Mouse (Mus musculus): ENCODE measurements at regions not wholly inside any gene's neighbourhood (a gene's known extent, or its start where the extent isn't known, plus 50 kb on each side); places are given as distances from the start of the nearest gene placed in this dataset.
"Not testable (repeated sequence)": the region's sequence is repeated elsewhere in the genome, so short reads cannot be mapped to it uniquely, and the experiment has no call there.

- H3K27me3 ChIP-seq (ENCODE audit: control insufficient read depth, insufficient read depth, low read length): no peaks in the 10 kb centered on the region
- DNase-seq (ENCODE audit: low spot score, missing footprints): no peak
- 82% methylated on average over 2 of the region's 2 CpGs for WGBS
- H3K36me3 ChIP-seq (ENCODE audit: control insufficient read depth, insufficient read depth, low read length): no peaks in the 10 kb centered on the region
- H3K4me2 ChIP-seq: no peak overlapping the region
- no peak overlapping the region for H3K9ac ChIP-seq (ENCODE audit: low read length)
- no peak overlapping the region for H3K4me3 ChIP-seq (ENCODE audit: low read depth, low read length)
- no peaks in the 10 kb centered on the region for H3K9me3 ChIP-seq (ENCODE audit: control insufficient read depth, low read length)
- no peaks in the 10 kb centered on the region for H3K4me1 ChIP-seq (ENCODE audit: control insufficient read depth, insufficient read depth, low read length)
- no peak for ATAC-seq (ENCODE audit: low FRiP score)
- H3K27ac ChIP-seq (ENCODE audit: low read depth, low read length): no peak overlapping the region
Measured at GRCm38 (mm10) chr13:88650135-88650534, 171.1 kb upstream of the Edil3 start.

- ATAC-seq (ENCODE audit: low FRiP score): peak; percentile 61
- Histone ChIP-seq H3K4me3 (ENCODE audit: low read depth, low read length) (no peak overlapping the region), H3K4me2 (no peak overlapping the region), H3K9ac (ENCODE audit: low read length) (no peak overlapping the region), H3K27ac (ENCODE audit: low read depth, low read length) (no peak overlapping the region), H3K36me3 (ENCODE audit: control insufficient read depth, insufficient read depth, low read length) (no peaks in the 10 kb centered on the region), H3K27me3 (ENCODE audit: control insufficient read depth, insufficient read depth, low read length) (no peaks in the 10 kb centered on the region), H3K9me3 (ENCODE audit: control insufficient read depth, low read length) (no peaks in the 10 kb centered on the region), H3K4me1 (ENCODE audit: control insufficient read depth, insufficient read depth, low read length) (no peaks in the 10 kb centered on the region)
- WGBS: 63% methylated on average over 2 of the region's 2 CpGs
- DNase-seq (ENCODE audit: low spot score, missing footprints): no peak
Measured at GRCm38 (mm10) chr13:88651036-88651435, 170.2 kb upstream of the Edil3 start.

- no peak overlapping the region for H3K4me2 ChIP-seq
- H3K27ac ChIP-seq (ENCODE audit: low read depth, low read length): no peak overlapping the region
- H3K4me1 ChIP-seq (ENCODE audit: control insufficient read depth, insufficient read depth, low read length): no peaks in the 10 kb centered on the region
- H3K9me3 ChIP-seq (ENCODE audit: control insufficient read depth, low read length): no peaks in the 10 kb centered on the region
- H3K27me3 ChIP-seq (ENCODE audit: control insufficient read depth, insufficient read depth, low read length): no peaks in the 10 kb centered on the region
- H3K36me3 ChIP-seq (ENCODE audit: control insufficient read depth, insufficient read depth, low read length): no peaks in the 10 kb centered on the region
- no peak for DNase-seq (ENCODE audit: low spot score, missing footprints)
- 84% methylated on average over 3 of the region's 3 CpGs for WGBS
- no peak overlapping the region for H3K4me3 ChIP-seq (ENCODE audit: low read depth, low read length)
- no peak for ATAC-seq (ENCODE audit: low FRiP score)
- no peak overlapping the region for H3K9ac ChIP-seq (ENCODE audit: low read length)
Measured at GRCm38 (mm10) chr13:88655030-88655429, 166.2 kb upstream of the Edil3 start.

GRCm38 (mm10) chr13:88675835-88676234 lies 145.4 kb upstream of the Edil3 start:
- WGBS: 93% methylated on average over 5 of the region's 5 CpGs
- Histone ChIP-seq H3K4me2 (no peak overlapping the region), H3K36me3 (ENCODE audit: control insufficient read depth, insufficient read depth, low read length) (no peaks in the 10 kb centered on the region), H3K4me1 (ENCODE audit: control insufficient read depth, insufficient read depth, low read length) (no peaks in the 10 kb centered on the region), H3K9me3 (ENCODE audit: control insufficient read depth, low read length) (no peaks in the 10 kb centered on the region), H3K27me3 (ENCODE audit: control insufficient read depth, insufficient read depth, low read length) (no peaks in the 10 kb centered on the region), H3K4me3 (ENCODE audit: low read depth, low read length) (no peak overlapping the region), H3K9ac (ENCODE audit: low read length) (no peak overlapping the region), H3K27ac (ENCODE audit: low read depth, low read length) (no peak overlapping the region)
- DNase-seq (ENCODE audit: low spot score, missing footprints) (no peak), ATAC-seq (ENCODE audit: low FRiP score) (no peak)

GRCm38 (mm10) chr13:88704526-88704925 lies 116.7 kb upstream of the Edil3 start:
- no peak overlapping the region for H3K4me2 ChIP-seq
- no peaks in the 10 kb centered on the region for H3K9me3 ChIP-seq (ENCODE audit: control insufficient read depth, low read length)
- DNase-seq (ENCODE audit: low spot score, missing footprints): no peak
- H3K36me3 ChIP-seq (ENCODE audit: control insufficient read depth, insufficient read depth, low read length): no peaks in the 10 kb centered on the region
- H3K9ac ChIP-seq (ENCODE audit: low read length): no peak overlapping the region
- no peaks in the 10 kb centered on the region for H3K27me3 ChIP-seq (ENCODE audit: control insufficient read depth, insufficient read depth, low read length)
- WGBS: 61% methylated on average over 1 of the region's 1 CpGs
- H3K4me1 ChIP-seq (ENCODE audit: control insufficient read depth, insufficient read depth, low read length): no peaks in the 10 kb centered on the region
- ATAC-seq (ENCODE audit: low FRiP score): no peak
- no peak overlapping the region for H3K27ac ChIP-seq (ENCODE audit: low read depth, low read length)
- H3K4me3 ChIP-seq (ENCODE audit: low read depth, low read length): no peak overlapping the region

GRCm38 (mm10) chr13:88729626-88730025 lies 91.6 kb upstream of the Edil3 start:
- not testable (repeated sequence) for H3K4me2 ChIP-seq; H3K4me1 ChIP-seq (ENCODE audit: control insufficient read depth, insufficient read depth, low read length); H3K27me3 ChIP-seq (ENCODE audit: control insufficient read depth, insufficient read depth, low read length); H3K9ac ChIP-seq (ENCODE audit: low read length); H3K4me3 ChIP-seq (ENCODE audit: low read depth, low read length); DNase-seq (ENCODE audit: low spot score, missing footprints); H3K36me3 ChIP-seq (ENCODE audit: control insufficient read depth, insufficient read depth, low read length); H3K9me3 ChIP-seq (ENCODE audit: control insufficient read depth, low read length); ATAC-seq (ENCODE audit: low FRiP score); H3K27ac ChIP-seq (ENCODE audit: low read depth, low read length)
- 96% methylated on average over 2 of the region's 2 CpGs for WGBS

- Histone ChIP-seq H3K9ac (ENCODE audit: low read length) (no peak overlapping the region), H3K27me3 (ENCODE audit: control insufficient read depth, insufficient read depth, low read length) (no peaks in the 10 kb centered on the region), H3K4me3 (ENCODE audit: low read depth, low read length) (no peak overlapping the region), H3K9me3 (ENCODE audit: control insufficient read depth, low read length) (no peaks in the 10 kb centered on the region), H3K4me2 (no peak overlapping the region), H3K4me1 (ENCODE audit: control insufficient read depth, insufficient read depth, low read length) (no peaks in the 10 kb centered on the region), H3K36me3 (ENCODE audit: control insufficient read depth, insufficient read depth, low read length) (no peaks in the 10 kb centered on the region), H3K27ac (ENCODE audit: low read depth, low read length) (no peak overlapping the region)
- DNase-seq (ENCODE audit: low spot score, missing footprints): no peak
- no peak for ATAC-seq (ENCODE audit: low FRiP score)
- 74% methylated on average over 1 of the region's 1 CpGs for WGBS
Measured at GRCm38 (mm10) chr13:88749916-88750315, 71.4 kb upstream of the Edil3 start.
